Mouse (Mus musculus) intestine, embryonic 15.5 days (tissue): ENCODE results near the gene Lrp2bp. TPM values are rescaled to one million over a fixed set of nuclear protein-coding genes. Genes with fewer than 3 reads are reported as not detected.

Source experiments
- ATAC-seq: fragments of 200-750 bp; cut with Nextera tagmentation; 2 replicates; pipeline ENCODE4 v1.8.0; 2017; ENCODE audit warnings: moderate TSS enrichment, moderate library complexity
- H3K27ac ChIP-seq: fragments of 300-500 bp; sonication (generic); 2 replicates; pipeline ENCODE4 v1.5.1; 2015; ENCODE audit warnings: mild to moderate bottlenecking, inconsistent platforms
- H3K27me3 ChIP-seq: fragments of 300-500 bp; sonication (generic); replicated peaks from 2 replicates; pipeline ENCODE4 v1.6.1; 2015; ENCODE audit warnings: inconsistent platforms
- H3K36me3 ChIP-seq: fragments of 300-500 bp; sonication (generic); 2 replicates; pipeline ENCODE4 v1.6.1; 2015; ENCODE audit warnings: inconsistent platforms
- H3K4me1 ChIP-seq: fragments of 300-500 bp; sonication (generic); replicated peaks from 2 replicates; pipeline ENCODE4 v1.6.1; 2015; ENCODE audit warnings: inconsistent platforms
- H3K4me2 ChIP-seq: fragments of 300-500 bp; sonication (generic); replicated peaks from 2 replicates; pipeline ENCODE4 v1.6.1; 2015; ENCODE audit warnings: mild to moderate bottlenecking, inconsistent platforms
- H3K4me3 ChIP-seq: fragments of 300-500 bp; sonication (generic); replicated peaks from 2 replicates; pipeline ENCODE4 v1.5.1; 2015; ENCODE audit warnings: inconsistent platforms
- H3K9ac ChIP-seq: fragments of 300-500 bp; sonication (generic); 2 replicates; pipeline ENCODE4 v1.6.1; 2015; ENCODE audit warnings: inconsistent platforms
- H3K9me3 ChIP-seq: fragments of 300-500 bp; sonication (generic); 2 replicates; pipeline ENCODE4 v1.6.1; 2016; ENCODE audit warnings: inconsistent platforms
- WGBS: fragments of 180-500 bp; shearing (Covaris S2); methylation state at CpG from one replicate; pipeline ENCODE4 v1.1.7; 2015; 5-methylcytosine and 5-hydroxymethylcytosine counted together
- polyA plus RNA-seq: library from polyadenylated mRNA; unstranded; fragments of >200 nt; fragmentation: Nextera tagmentation; extraction: Ambion mirVana; gene quantifications from 2 replicates; pipeline ENCODE4 v1.2.1, GENCODE M21; 2015

The Lrp2bp gene
- polyA plus RNA-seq = 0.53 and 0.54 TPM in 2 replicates

DNA sequence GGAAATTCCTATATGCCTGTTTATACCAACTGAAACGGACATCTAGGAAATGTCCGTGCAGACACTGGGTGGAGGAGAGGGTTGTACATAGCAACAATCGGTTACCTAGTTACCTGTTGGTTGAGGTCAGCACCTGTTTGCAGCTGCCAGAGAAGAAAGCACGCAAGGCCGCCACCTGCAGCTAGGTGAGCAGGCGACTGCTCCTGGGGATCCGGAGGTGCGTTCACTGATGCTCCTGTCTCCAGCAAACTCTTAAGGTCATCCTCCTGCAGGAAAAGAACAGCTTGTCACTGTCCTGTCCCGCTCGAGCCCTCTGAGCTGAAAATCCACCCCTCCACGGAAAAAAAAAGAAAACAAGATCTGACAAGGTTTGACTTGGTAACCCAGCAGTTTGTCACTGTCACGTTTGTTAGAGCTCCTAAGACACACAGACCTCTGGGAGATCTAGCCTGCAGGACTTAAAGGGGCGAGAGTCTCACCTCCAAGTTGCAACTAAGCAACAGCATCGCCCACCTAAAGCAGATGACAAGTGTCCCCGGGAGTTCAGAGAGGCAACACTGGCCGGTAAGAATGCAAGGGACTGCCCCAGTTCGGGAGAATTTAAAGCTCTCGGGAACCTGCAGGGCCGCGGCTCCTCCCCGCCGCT is at the start of gene Lrp2bp:
Lrp2bp (plus strand) TSS at position 166 of the 646 bp plus-strand sequence.
- H3K36me3 ChIP-seq = no peaks in the 10 kb centered on the region
- H3K27ac ChIP-seq = peak within 1 kb of the TSS; percentile 92
- no peaks in the 10 kb centered on the region; the same call in 1 of the 2 replicates for H3K4me1 ChIP-seq
- whole genome bisulfite sequencing = 3% methylated on average over 22 of the region's 22 CpGs
- H3K4me2 ChIP-seq = peak within 1 kb of the TSS; percentile 77
- no peaks in the 10 kb centered on the region for H3K27me3 ChIP-seq
- peak; percentile 51 for ATAC-seq
- H3K9ac ChIP-seq = peak within 1 kb of the TSS; percentile 55
- no peaks in the 10 kb centered on the region for H3K9me3 ChIP-seq
- peak within 1 kb of the TSS; percentile 46 for H3K4me3 ChIP-seq

DNA sequence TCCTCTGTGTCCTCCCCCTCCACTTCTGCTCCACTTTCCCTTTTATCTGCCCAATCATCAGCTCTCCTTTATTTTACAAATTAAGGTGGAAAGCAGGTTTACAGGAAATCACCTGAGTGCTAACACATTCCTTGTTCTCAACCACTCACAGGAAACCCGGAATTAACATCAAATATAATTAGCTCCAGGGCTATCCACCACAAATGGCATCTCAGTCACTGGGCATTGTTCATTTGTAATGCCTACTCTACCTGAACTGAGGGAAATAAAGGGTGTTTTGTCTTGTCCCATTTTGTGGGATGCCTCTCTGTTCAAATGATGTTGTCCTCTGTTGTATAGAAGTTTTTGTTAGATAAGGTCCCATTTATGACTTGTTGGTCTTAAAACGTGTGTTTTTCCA is 48.5 kb upstream of the Lrp2bp start:
- ATAC-seq = no peak
- Histone ChIP-seq H3K9ac (no peak overlapping the region), H3K36me3 (no peaks in the 10 kb centered on the region), H3K9me3 (no peaks in the 10 kb centered on the region), H3K27ac (no peak overlapping the region), H3K4me2 (no peak overlapping the region), H3K27me3 (no peaks in the 10 kb centered on the region), H3K4me3 (no peak overlapping the region), H3K4me1 (no peaks in the 10 kb centered on the region)
- WGBS = 57% methylated on average over 2 of the region's 2 CpGs

DNA sequence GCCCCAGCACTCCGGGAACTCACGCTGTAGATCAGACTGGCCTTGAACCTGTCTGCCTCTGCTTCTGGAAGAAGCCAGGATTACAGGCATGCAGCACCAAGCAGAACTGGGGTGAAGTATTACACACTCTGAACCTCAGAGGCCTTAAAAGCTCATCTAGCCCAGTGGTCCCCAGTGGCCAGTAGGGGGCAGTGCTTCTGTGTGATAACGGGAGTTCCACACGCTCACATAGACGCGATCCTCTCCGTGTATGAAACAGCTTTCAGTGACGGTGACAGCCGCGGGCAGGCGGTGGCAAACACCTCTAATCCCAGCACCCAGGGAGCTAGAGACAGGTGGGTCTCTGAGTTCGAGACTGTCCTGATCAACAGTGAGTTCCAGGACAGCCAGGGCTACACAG is 28.2 kb upstream of the Lrp2bp start:
- Histone ChIP-seq H3K4me3 (no peak overlapping the region), H3K4me2 (no peak overlapping the region), H3K4me1 (0 out of 2 replicates have a peak, but pooled peaks cover 4% of the 10 kb centered on the region), H3K27ac (no peak overlapping the region), H3K9ac (no peak overlapping the region), H3K36me3 (no peaks in the 10 kb centered on the region), H3K9me3 (no peaks in the 10 kb centered on the region), H3K27me3 (no peaks in the 10 kb centered on the region)
- WGBS = 94% methylated on average over 12 of the region's 12 CpGs
- no peak for ATAC-seq

DNA sequence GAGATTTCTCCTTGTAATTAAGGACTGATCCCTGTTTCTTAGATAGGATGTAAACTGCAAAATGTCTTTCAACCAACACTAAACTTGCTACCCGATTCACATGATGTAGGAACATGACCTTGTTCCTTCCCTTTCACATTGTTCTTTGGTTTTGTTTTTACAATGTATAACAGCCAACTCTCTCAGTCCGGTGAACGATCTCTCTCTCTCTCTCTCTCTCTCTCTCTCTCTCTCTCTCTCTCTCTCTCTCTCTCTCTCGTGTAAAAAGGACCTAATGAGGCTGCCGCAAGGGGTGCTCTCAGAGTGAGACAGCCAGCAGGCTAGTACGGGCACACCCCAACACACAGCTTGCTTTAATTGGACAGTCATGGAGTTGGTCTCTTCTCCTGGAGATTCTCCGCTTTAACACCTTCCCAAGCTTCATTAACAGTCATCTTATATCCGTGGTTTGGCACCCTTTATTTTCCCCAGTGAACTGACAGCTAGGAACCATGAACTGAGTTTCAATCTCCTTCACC is 25.1 kb upstream of the Lrp2bp start:
- Histone ChIP-seq H3K9me3 (no peaks in the 10 kb centered on the region), H3K36me3 (0 out of 2 replicates have a peak, but pooled peaks cover 7% of the 10 kb centered on the region), H3K4me1 (0 out of 2 replicates have a peak, but pooled peaks cover 7% of the 10 kb centered on the region), H3K9ac (no peak overlapping the region), H3K27ac (no peak overlapping the region), H3K4me3 (no peak overlapping the region), H3K4me2 (peak overlapping the region; percentile 70), H3K27me3 (no peaks in the 10 kb centered on the region)
- 72% methylated on average over 8 of the region's 8 CpGs for WGBS
- ATAC-seq = no peak

- Histone ChIP-seq H3K4me2 (peak within 1 kb of the TSS; percentile 70), H3K9ac (peak within 1 kb of the TSS; percentile 62), H3K4me1 (0 out of 2 replicates have a peak, but pooled peaks cover 7% of the 10 kb centered on the region), H3K27ac (peak within 1 kb of the TSS; percentile 77), H3K4me3 (peak within 1 kb of the TSS; percentile 54), H3K9me3 (no peaks in the 10 kb centered on the region), H3K36me3 (0 out of 2 replicates have a peak, but pooled peaks cover 7% of the 10 kb centered on the region), H3K27me3 (no peaks in the 10 kb centered on the region)
- under 1% methylated on average over 57 of the region's 57 CpGs for WGBS
- peak; percentile 98 for ATAC-seq
Observed at GRCm38 (mm10) chr8:45975126-45975836, 23.8 kb upstream of the Lrp2bp start, which contains the start of the genes 1700029J07Rik and Ufsp2. TSS of gene 1700029J07Rik (minus strand) at chr8:45975252. TSS of gene Ufsp2 (plus strand) at chr8:45975528.

- Histone ChIP-seq H3K4me3 (peak overlapping the region; percentile 54), H3K9ac (peak overlapping the region; percentile 51), H3K4me2 (peak overlapping the region; percentile 70), H3K27me3 (no peaks in the 10 kb centered on the region), H3K9me3 (no peaks in the 10 kb centered on the region), H3K4me1 (0 out of 2 replicates have a peak, but pooled peaks cover 7% of the 10 kb centered on the region), H3K27ac (no peak overlapping the region), H3K36me3 (peaks cover 9% of the 10 kb centered on the region; the same call in 1 of the 2 replicates)
- 61% methylated on average over 11 of the region's 11 CpGs for WGBS
- peak; percentile 21 for ATAC-seq
Observed at GRCm38 (mm10) chr8:45975837-45976468, 23.1 kb upstream of the Lrp2bp start.

- no peaks in the 10 kb centered on the region for H3K27me3 ChIP-seq
- no peak overlapping the region for H3K4me3 ChIP-seq
- no peak overlapping the region for H3K4me2 ChIP-seq
- peaks cover 8% of the 10 kb centered on the region for H3K36me3 ChIP-seq
- H3K9me3 ChIP-seq = no peaks in the 10 kb centered on the region
- no peak overlapping the region for H3K27ac ChIP-seq
- no peaks in the 10 kb centered on the region for H3K4me1 ChIP-seq
- no peak overlapping the region for H3K9ac ChIP-seq
- no peak for ATAC-seq
- 54% methylated on average over 3 of the region's 3 CpGs for WGBS
Observed at GRCm38 (mm10) chr8:45986665-45987064, 12.4 kb upstream of the Lrp2bp start.

DNA sequence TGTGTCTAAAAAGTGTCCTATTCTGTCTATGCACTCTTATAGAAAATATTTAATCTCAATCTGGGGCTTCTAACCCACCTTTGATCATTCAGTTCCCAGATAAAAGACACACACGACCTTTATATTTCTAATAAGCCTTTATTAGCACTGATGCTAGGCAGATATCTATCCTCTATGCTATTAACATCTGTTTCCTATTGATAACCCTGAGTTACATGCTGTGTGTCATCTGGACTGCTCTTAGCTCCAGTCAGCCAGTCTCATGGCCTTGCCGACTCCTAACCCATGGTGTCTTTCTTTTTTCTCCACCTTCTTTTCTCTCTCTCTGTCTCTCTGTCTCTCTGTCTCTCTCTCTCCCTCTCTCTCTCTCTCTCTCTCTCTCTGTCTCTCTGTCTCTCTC is 10.9 kb upstream of the Lrp2bp start:
- no peak overlapping the region for H3K4me2 ChIP-seq
- no peak for ATAC-seq
- WGBS = 69% methylated on average over 2 of the region's 2 CpGs
- peaks cover 5% of the 10 kb centered on the region; the same call in 1 of the 2 replicates for H3K36me3 ChIP-seq
- no peaks in the 10 kb centered on the region for H3K9me3 ChIP-seq
- H3K27me3 ChIP-seq = no peaks in the 10 kb centered on the region
- H3K27ac ChIP-seq = no peak overlapping the region
- no peak overlapping the region for H3K9ac ChIP-seq
- H3K4me3 ChIP-seq = no peak overlapping the region
- H3K4me1 ChIP-seq = no peaks in the 10 kb centered on the region

DNA sequence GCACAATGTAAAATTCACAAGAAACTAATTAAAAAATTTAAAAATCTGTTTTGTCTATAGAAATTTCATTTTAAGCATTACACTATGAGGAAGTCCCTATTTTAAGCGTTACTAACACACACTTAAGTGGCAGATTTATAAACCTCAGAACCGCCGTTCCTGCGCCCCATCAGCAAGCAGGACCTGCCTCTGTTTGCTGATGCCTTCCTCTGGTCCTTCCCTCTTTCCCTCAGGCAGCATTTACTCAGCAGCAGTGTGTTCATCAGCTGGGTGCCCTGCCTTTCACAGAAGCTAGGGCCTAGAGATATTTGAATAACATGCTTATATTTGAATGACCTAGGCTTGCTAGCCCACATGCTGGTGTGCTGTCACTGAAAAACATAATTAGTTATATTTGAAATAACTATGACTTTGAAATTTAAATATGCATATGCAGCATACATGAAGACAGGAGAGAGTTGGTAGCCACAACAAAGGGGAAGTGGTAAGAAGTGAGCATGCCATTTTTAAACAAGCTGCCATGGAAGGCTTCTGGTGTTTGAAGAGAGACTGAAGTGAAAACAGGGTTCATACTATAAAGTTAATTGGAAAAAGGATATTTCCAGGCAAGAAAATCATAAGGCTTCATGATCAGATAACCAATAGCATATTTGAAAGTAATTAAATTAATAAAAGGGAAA is 8.3 kb upstream of the Lrp2bp start:
- H3K36me3 ChIP-seq = peaks cover 10% of the 10 kb centered on the region
- H3K27ac ChIP-seq = no peak overlapping the region
- H3K27me3 ChIP-seq = no peaks in the 10 kb centered on the region
- 90% methylated on average over 4 of the region's 4 CpGs for WGBS
- no peaks in the 10 kb centered on the region for H3K9me3 ChIP-seq
- H3K4me3 ChIP-seq = no peak overlapping the region
- H3K4me1 ChIP-seq = no peaks in the 10 kb centered on the region
- no peak for ATAC-seq
- H3K9ac ChIP-seq = no peak overlapping the region
- no peak overlapping the region for H3K4me2 ChIP-seq

DNA sequence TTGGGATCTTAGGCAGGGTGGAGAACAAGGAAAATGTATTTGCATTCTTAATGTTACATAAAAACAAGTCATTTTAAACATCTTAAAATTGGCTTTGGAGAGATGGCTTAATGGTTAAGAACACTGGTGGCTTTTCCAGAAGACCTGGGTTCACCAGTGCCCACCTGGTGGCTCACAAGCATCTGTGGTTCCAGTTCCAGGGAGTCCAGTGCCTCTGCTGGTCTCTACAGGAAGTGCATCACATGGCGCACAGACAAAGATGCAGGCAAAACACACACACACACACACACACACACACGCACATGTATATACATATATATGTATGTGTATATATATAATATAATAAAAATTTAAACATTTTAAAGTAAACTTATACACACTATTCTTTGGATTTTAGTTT is 5.0 kb upstream of the Lrp2bp start:
- no peak overlapping the region for H3K4me2 ChIP-seq
- H3K27me3 ChIP-seq = no peaks in the 10 kb centered on the region
- no peak overlapping the region for H3K4me3 ChIP-seq
- H3K36me3 ChIP-seq = peaks cover 5% of the 10 kb centered on the region; the same call in 1 of the 2 replicates
- no peaks in the 10 kb centered on the region; the same call in 1 of the 2 replicates for H3K4me1 ChIP-seq
- no peak for ATAC-seq
- H3K9me3 ChIP-seq = no peaks in the 10 kb centered on the region
- no peak overlapping the region for H3K27ac ChIP-seq
- 92% methylated on average over 2 of the region's 2 CpGs for WGBS
- H3K9ac ChIP-seq = no peak overlapping the region

GRCm38 (mm10) chr8:45995576-45995975 is 3.5 kb upstream of the Lrp2bp start:
- H3K9ac ChIP-seq = no peak overlapping the region
- no peaks in the 10 kb centered on the region for H3K27me3 ChIP-seq
- WGBS = 73% methylated on average over 3 of the region's 3 CpGs
- H3K36me3 ChIP-seq = peaks cover 5% of the 10 kb centered on the region; the same call in 1 of the 2 replicates
- H3K4me1 ChIP-seq = no peaks in the 10 kb centered on the region; the same call in 1 of the 2 replicates
- no peak overlapping the region for H3K4me3 ChIP-seq
- ATAC-seq = no peak
- no peaks in the 10 kb centered on the region for H3K9me3 ChIP-seq
- H3K27ac ChIP-seq = no peak overlapping the region
- no peak overlapping the region for H3K4me2 ChIP-seq
